Mouse (Mus musculus) limb, embryonic 14.5 days (tissue): ENCODE measurements around the gene Grm6. TPM values are rescaled to one million over a fixed set of nuclear protein-coding genes. Genes with fewer than 3 reads are reported as not detected.

Experiments
- ATAC-seq: fragments of 200-750 bp; cut with Nextera tagmentation; 2 replicates; pipeline ENCODE4 v1.8.0; 2017; ENCODE audit warnings: low read depth, moderate number of reproducible peaks, moderate TSS enrichment; ENCODE audit not compliant: low FRiP score
- DNase-seq: peaks from one replicate; pipeline ENCODE4 v3.0.0-alpha.2; 2015; ENCODE audit warnings: low spot score
- H3K27ac ChIP-seq: fragments of 300-500 bp; sonication (generic); replicated peaks from 2 replicates; pipeline ENCODE4 v1.5.1; 2014; ENCODE audit warnings: low read depth, mild to moderate bottlenecking, low read length, moderate library complexity, mixed read lengths
- H3K27me3 ChIP-seq: fragments of 300-500 bp; sonication (generic); 2 replicates; pipeline ENCODE4 v1.6.1; 2014; ENCODE audit warnings: low read length, mixed read lengths; ENCODE audit not compliant: control insufficient read depth, insufficient read depth
- H3K36me3 ChIP-seq: fragments of 300-500 bp; sonication (generic); 2 replicates; pipeline ENCODE4 v1.6.1; 2014; ENCODE audit warnings: mild to moderate bottlenecking, low read length, moderate library complexity, mixed read lengths; ENCODE audit not compliant: control insufficient read depth, insufficient read depth
- H3K4me1 ChIP-seq: fragments of 300-500 bp; sonication (generic); 2 replicates; pipeline ENCODE4 v1.6.1; 2014; ENCODE audit warnings: antibody characterized with exemption, low read length, mixed read lengths; ENCODE audit not compliant: control insufficient read depth, insufficient read depth
- H3K4me2 ChIP-seq: fragments of 300-500 bp; sonication (generic); replicated peaks from 2 replicates; pipeline ENCODE4 v1.6.1; 2014; ENCODE audit warnings: low read depth, mild to moderate bottlenecking, low read length, moderate library complexity; ENCODE audit not compliant: severe bottlenecking
- H3K4me3 ChIP-seq: fragments of 300-500 bp; sonication (generic); replicated peaks from 2 replicates; pipeline ENCODE4 v1.5.1; 2014; ENCODE audit warnings: low read length
- H3K9ac ChIP-seq: fragments of 300-500 bp; sonication (generic); 2 replicates; pipeline ENCODE4 v1.6.1; 2014; ENCODE audit warnings: mild to moderate bottlenecking, low read depth, low read length, moderate library complexity; ENCODE audit not compliant: severe bottlenecking
- H3K9me3 ChIP-seq: fragments of 300-500 bp; sonication (generic); 2 replicates; pipeline ENCODE4 v1.6.1; 2016; ENCODE audit warnings: low read length; ENCODE audit not compliant: control insufficient read depth
- POLR2A ChIP-seq: fragments of 200-500 bp; IDR thresholded peaks from 2 replicates; pipeline ENCODE4 v1.8.0; 2012; ENCODE audit warnings: inconsistent platforms, mild to moderate bottlenecking, moderate library complexity, borderline replicate concordance; ENCODE audit not compliant: insufficient read depth, insufficient read length; ENCODE audit errors: extremely low read depth
- WGBS: fragments of 180-500 bp; shearing (Covaris S2); extraction: QIAGEN DNeasy Blood & Tissue Kit; methylation state at CpG from one replicate; pipeline ENCODE4 v1.1.7; 2014; 5-methylcytosine and 5-hydroxymethylcytosine counted together
- polyA plus RNA-seq, 2 experiments: library from polyadenylated mRNA; depleted of rRNA in 1 of 2; stranded (reverse) in 1 of 2; unstranded in 1 of 2; fragments of >200 nt; fragmentation: Nextera tagmentation in 1 of 2; extraction: Ambion mirVana in 1 of 2; gene quantifications; 2 replicates each; pipeline versions ENCODE4 v1.2.1 to v1.2.3; 2012 to 2014

Grm6 gene
- 0.60 and 0.88 TPM in 2 replicates for polyA plus RNA-seq (2012; rRNA removed)
- 0.17 TPM in 2 replicates for polyA plus RNA-seq (2014; fragmentation: Nextera tagmentation; extraction: Ambion mirVana)

GRCm38 (mm10) chr11:50850177-50850735, at the start of gene Grm6:
Gene Grm6 (plus strand): TSS chr11:50850685.
- peak within 1 kb of the TSS; percentile 88 for H3K4me2 ChIP-seq
- no peak for TF ChIP-seq POLR2A
- no peaks in the 10 kb centered on the region; the same call in 1 of the 2 replicates for H3K9me3 ChIP-seq
- peaks cover 62% of the 10 kb centered on the region for H3K27me3 ChIP-seq
- H3K27ac ChIP-seq = no peak within 1 kb of the TSS
- no peak for ATAC-seq
- peak within 1 kb of the TSS; percentile 42 for H3K4me3 ChIP-seq
- no peak for DNase-seq
- WGBS = 4% methylated on average over 11 of the region's 11 CpGs
- peak within 1 kb of the TSS; percentile 41 for H3K9ac ChIP-seq
- H3K4me1 ChIP-seq = peaks cover 5% of the 10 kb centered on the region
- H3K36me3 ChIP-seq = no peaks in the 10 kb centered on the region

GRCm38 (mm10) chr11:50814233-50814632, 36.3 kb upstream of the Grm6 start:
- Histone ChIP-seq H3K27me3 (no peaks in the 10 kb centered on the region), H3K9ac (no peak overlapping the region), H3K4me2 (no peak overlapping the region), H3K36me3 (peaks cover 95% of the 10 kb centered on the region), H3K4me1 (no peaks in the 10 kb centered on the region), H3K4me3 (no peak overlapping the region), H3K9me3 (peaks cover 65% of the 10 kb centered on the region), H3K27ac (no peak overlapping the region)
- TF ChIP-seq POLR2A = no peak
- no peak for DNase-seq
- no peak for ATAC-seq
- 97% methylated on average over 4 of the region's 4 CpGs for WGBS

GRCm38 (mm10) chr11:50826214-50826613, 24.3 kb upstream of the Grm6 start:
- peak overlapping the region; percentile 87 for H3K4me3 ChIP-seq
- H3K27ac ChIP-seq = 0 out of 2 replicates have a peak overlapping the region, but pooled peaks have one; percentile 85
- peaks cover 8% of the 10 kb centered on the region for H3K4me1 ChIP-seq
- no peaks in the 10 kb centered on the region for H3K27me3 ChIP-seq
- no peak for DNase-seq
- 36% methylated on average over 2 of the region's 2 CpGs for WGBS
- TF ChIP-seq POLR2A = no peak
- peaks cover 49% of the 10 kb centered on the region for H3K36me3 ChIP-seq
- ATAC-seq = no peak
- H3K9me3 ChIP-seq = no peaks in the 10 kb centered on the region
- peak overlapping the region; percentile 96 for H3K9ac ChIP-seq
- peak overlapping the region; percentile 52 for H3K4me2 ChIP-seq

- peak; percentile 68; the same call in 1 of the 2 replicates for TF ChIP-seq POLR2A
- Histone ChIP-seq H3K9ac (peak within 1 kb of the TSS; percentile 96), H3K4me2 (peak within 1 kb of the TSS; percentile 52), H3K4me1 (peaks cover 8% of the 10 kb centered on the region), H3K9me3 (no peaks in the 10 kb centered on the region), H3K27me3 (no peaks in the 10 kb centered on the region), H3K4me3 (peak within 1 kb of the TSS; percentile 87), H3K27ac (peak within 1 kb of the TSS; percentile 85), H3K36me3 (peaks cover 38% of the 10 kb centered on the region)
- under 1% methylated on average over 43 of the region's 45 CpGs for WGBS
- ATAC-seq (peak; percentile 96), DNase-seq (peak; percentile 89)
Observed at GRCm38 (mm10) chr11:50827010-50827953, 23.2 kb upstream of the Grm6 start, which contains the start of gene Zfp354c. Gene Zfp354c (minus strand): TSS chr11:50827724.

GRCm38 (mm10) chr11:50835727-50836126, 14.8 kb upstream of the Grm6 start:
- WGBS = 84% methylated on average over 4 of the region's 4 CpGs
- H3K27ac ChIP-seq = no peak overlapping the region
- no peak overlapping the region for H3K4me3 ChIP-seq
- H3K36me3 ChIP-seq = peaks cover 5% of the 10 kb centered on the region; the same call in 1 of the 2 replicates
- no peak for TF ChIP-seq POLR2A
- no peaks in the 10 kb centered on the region for H3K27me3 ChIP-seq
- peaks cover 8% of the 10 kb centered on the region for H3K4me1 ChIP-seq
- no peak overlapping the region for H3K9ac ChIP-seq
- DNase-seq (no peak), ATAC-seq (no peak)
- H3K9me3 ChIP-seq = peaks cover 10% of the 10 kb centered on the region; the same call in 1 of the 2 replicates
- no peak overlapping the region for H3K4me2 ChIP-seq
